Mouse (Mus musculus) retina, embryonic 14.5 days (tissue): ENCODE results near the gene Hoxb4.

Experiments used
- DNase-seq: peaks from one replicate; pipeline ENCODE4 v3.0.0-alpha.2; 2015; ENCODE audit warnings: low spot score

The Hoxb4 gene

DNA sequence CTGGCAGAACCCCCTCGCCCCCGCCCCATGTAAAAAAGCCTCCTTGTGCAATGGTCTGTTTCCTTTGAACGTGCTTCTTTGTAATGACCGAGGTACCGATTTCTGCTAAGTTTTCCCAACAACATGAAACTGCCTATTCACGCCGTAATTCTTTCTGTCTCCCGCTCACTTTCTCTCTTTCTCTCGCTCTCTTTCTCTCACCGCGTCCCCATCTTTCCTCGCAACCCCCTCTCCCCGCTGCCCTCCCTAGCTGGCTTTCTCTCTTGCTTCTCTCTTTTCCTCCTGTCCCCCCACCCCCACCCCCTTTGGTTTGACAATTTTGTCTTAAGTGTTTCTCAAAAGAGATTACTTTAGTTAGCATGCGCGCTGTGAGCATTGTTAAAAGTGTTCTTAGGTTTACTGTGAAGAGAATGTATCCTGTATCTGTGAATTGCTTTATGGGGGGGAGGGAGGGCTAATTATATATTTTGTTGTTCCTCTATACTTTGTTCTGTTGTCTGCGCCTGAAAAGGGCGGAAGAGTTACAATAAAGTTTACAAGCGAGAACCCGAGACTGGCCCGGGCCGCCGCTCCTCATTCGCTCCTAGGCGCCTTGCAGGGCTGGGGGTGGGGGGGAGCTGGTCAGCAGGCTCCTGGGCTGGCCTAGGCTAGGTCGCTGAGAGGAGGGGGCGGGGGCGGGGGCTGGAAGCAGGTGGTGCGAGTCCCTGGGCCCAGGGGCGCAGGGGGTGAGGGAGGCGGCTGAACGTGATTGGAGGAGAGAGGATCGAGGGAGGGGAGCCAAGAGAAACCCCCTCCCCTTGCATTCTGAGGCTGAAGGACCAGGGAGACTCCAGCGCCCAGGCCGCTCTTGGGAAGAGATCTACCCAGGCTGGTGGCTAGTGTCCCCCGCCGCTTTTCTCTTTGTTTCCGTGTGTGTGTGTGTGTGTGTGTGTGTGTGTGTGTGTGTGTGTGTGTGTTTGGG lies 33.0 kb upstream of the Hoxb4 start:
- DNase-seq = no peak

- DNase-seq = no peak
These were observed 32.0 kb upstream of the Hoxb4 start, which contains the start of gene Hoxb7 for GRCm38 (mm10) chr11:96285771-96286738. Gene Hoxb7, plus strand, starts transcription at chr11:96286623.

DNA sequence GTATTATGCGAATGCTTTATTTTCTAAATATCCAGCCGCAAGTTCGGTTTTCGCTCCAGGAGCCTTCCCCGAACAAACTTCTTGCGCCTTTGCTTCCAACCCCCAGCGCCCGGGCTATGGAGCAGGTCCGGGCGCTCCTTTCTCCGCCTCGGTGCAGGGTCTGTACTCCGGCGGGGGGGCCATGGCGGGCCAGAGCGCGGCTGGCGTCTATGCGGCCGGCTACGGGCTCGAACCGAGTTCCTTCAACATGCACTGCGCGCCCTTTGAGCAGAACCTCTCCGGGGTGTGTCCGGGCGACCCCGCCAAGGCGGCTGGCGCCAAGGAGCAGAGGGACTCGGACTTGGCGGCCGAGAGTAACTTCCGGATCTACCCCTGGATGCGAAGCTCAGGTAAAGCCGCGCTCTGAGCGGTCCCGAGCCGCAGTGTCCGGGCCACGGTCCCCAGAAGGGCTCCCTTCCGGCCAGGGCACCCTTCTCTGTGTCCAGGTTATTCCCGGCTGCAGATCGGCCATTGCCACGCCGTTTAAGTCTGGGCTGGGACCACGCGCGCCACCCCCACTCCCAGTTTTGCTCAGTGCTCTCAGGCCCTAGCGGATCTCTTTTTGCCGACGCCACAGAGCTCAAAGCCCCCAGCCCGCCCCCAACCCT lies 31.2 kb upstream of the Hoxb4 start:
- DNase-seq = no peak

GRCm38 (mm10) chr11:96287411-96287810 lies 30.7 kb upstream of the Hoxb4 start:
- DNase-seq = no peak

DNA sequence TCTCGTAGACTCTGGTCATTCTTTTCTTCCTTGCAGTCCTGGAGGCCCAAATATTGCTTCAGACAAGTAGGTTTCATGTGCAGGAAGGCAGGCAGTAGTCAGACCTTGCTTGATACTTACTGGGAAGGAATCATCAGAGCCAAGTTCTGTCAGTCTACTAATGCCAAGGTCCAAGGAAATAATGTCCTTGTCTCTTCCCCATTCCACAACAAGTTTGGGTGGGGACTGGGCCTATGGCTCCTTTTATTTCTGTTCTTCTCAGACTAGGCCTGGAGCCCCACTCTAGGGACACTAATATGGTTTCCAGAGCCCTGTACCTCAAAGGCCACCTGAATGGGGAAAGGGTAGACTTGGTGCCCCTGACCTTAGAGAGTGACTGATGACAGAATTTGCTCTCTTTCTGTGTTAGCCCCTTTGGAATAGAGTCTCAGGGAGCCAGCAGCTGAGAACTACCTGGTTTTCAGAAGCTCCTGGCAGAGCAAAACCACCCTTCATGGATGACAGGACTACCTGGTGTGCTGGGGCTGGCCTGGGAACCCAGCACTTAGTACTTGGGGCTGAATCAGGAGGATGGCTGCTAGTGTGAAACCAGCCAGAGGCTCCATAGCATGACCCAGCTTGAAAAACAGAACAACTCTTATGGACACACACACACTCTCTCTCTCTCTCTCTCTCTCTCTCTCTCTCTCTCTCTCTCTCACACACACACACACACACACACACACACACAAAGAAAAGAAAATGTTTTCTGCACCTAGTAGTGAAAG lies 29.4 kb upstream of the Hoxb4 start:
- no peak for DNase-seq

DNA sequence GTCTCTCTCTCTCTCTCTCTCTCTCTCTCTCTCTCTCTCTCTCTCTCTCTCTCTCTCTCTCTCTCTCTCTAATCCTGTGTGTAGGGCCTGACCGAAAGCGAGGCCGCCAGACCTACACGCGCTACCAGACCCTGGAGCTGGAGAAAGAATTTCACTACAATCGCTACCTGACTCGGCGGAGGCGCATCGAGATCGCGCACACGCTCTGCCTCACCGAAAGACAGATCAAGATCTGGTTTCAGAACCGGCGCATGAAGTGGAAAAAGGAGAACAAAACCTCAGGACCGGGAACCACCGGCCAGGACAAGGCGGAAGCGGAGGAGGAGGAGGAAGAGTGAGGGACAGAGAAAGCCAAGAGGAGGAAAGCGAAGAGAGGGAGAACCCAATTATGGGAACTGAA lies 28.8 kb upstream of the Hoxb4 start:
- DNase-seq = no peak

GRCm38 (mm10) chr11:96289837-96290236 lies 28.2 kb upstream of the Hoxb4 start:
- DNase-seq = no peak

DNA sequence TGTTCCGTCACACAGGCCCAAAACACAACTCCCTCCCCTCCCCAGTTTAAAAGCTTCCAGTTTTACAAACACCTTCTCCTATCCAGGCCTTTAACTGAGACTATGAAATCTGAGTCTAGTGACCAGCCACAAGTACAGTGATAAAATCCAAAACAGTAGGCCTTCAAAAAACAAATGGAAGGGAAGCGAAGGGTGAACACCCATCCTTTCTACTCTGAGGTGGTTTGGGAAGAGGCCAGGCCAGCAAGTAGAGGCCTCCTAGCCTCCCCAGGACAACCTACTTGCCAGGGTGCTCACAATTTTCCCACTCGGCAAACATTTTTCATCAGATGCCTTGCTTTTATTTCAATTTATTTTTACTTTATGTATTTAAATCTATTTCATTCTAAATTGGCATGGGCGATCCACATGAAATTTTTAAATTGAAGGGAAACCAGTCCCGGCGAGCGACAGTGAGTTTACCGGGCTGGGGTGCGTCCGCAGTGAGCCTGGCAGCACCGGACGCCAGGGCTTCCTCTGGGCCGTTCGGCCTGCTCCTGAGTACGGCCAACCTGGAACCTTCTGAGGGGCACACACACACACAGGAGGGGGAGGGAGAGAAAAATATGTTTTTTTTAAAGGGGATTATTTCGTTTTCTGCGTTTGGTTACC lies 27.2 kb upstream of the Hoxb4 start:
- no peak for DNase-seq

DNA sequence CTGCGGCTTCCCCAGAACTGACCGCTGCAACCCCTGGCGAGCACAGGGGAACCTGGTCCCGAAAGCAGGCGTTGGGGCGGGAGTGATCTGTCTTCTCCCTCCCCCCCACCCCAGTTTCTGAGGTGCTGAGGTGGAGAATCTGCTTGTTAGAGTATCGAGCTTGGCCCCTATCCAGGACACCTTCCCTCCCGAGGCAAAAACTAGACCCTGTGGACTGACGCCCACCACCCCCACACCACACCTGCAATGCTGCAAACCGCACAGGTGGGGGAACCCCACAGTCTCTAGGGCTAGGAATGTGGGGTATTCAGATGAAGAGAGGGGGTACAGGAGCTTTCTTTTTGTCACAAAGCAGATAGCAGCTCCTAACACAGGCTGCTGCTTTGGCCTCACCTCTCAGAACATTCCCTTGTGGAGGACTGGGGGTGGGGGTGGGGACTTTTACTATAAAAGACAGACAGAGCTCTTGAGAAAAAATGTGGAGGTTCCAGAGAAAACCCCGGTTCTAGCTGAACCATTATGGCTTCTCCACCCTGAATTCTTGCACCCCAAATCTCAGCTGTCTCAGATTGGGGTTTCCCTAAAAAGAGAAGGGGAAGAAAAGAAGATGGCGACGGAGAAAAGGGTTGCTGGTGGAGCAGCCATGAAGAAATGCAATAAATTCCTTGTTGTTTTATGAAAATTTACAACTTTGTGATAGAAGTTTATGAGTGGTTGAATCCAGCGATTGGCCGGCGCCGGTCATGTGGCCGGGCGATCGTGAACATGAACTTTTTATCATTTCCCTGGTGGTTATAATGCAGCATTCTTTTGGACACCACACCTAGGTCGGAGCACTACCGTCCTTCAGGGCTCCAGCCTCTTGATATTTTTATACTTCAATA lies 26.1 kb upstream of the Hoxb4 start, which contains the start of gene Hoxb6:
Gene Hoxb6, plus strand, starts transcription at position 796 of the 884 bp plus-strand sequence.
- no peak for DNase-seq

DNA sequence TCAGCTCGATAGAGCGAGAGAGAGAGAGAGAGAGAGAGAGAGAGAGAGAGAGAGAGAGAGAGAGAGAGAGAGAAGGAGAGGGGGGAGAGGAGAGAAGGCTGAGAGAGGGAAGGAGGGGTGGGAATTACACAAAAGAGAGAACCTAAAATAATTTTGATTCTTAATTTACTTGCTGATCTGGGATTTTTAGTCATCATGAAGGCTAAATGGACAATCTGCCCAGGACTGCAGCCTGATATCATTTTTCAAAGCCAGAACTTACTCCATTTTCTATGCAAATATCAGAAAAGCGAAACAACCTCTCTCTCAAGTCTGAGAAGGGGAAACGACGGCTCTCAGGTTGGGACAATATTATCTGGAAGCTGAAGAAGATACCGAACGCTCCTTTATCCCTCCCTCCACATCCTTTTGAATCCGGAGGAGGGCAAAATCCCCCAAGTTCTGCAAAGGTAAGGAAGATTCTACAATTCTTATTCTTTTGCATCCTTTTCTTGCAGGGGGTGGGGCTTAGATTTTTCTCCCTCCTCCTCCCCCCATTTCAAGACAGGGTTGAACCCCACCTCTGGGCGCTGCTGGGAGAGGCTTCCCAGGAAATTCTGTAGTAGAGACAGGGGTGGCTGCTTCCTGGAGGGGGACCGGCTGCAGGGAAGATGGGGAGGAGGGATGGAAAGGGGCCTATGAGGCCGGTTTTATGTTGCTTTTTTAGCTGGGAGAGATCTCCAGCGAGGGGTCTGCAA lies 25.3 kb upstream of the Hoxb4 start:
- no peak for DNase-seq

DNA sequence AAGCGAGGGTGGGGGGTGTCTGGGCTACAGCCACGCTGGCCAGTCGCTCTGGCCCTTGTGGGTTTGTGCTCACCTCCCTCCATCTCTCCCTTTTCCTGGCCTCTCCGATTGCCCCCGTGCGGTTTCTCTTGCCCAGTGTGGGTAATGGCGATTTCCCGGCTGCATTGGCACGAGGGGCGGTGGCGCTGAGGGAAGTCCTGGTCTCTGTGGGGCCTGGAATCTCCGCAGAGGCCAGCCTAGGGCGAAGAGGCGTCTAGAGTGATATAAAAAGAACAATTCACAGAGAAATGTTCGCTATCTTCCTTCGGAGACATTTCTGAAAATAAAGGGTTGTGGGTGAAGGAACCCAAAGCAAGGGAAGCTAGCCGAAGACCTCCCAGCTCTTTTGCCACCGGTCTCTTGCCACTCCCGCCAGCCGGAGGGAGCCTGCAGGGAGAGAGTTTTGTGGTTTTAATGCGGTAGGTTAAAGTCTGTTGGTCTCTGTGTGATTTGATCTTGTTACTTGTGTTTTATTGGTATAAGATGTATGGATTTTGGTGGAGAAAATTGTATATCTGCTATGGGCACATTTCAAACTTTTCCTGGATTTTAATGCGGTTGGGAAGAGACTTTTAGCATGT lies 24.7 kb upstream of the Hoxb4 start:
- DNase-seq = no peak

- peak; percentile 87 for DNase-seq
These were observed 23.6 kb upstream of the Hoxb4 start for GRCm38 (mm10) chr11:96294245-96295091.

DNA sequence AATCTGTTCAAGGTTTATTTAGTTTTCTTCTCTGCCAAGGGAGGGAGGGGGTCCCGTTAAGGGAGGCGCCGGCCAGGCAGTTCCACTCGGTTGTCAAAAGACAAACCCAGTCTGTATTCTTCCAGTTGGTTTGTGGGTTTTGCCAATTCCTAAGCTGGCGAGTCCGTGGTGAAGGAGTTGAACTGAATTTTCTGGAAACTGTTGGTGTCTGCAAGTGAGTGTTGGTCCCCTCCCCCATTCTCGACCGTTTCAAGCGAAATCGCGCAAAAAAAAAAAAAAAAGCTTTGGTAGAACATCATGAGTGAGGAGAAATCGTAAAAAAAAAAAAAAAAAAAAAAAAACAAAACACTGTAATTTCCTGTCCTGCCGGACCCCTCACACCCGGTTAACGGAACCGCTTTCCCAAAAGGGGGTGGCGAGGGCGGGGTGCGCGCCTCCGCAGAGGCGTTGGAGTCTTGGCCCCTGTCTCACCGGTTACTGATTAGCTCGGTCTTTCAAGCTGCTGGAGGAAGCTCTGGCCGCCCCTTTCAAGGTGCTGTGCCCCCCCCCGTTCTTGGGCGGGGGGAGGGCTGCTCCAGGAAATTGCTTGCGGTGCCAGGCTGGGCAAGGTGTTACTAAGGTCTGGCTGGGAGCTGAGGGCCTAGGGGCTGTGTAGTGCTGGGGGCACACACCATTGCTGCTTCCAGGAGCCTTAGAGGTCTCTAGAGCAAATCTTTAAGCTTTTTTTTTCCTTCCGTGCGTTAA lies 22.8 kb upstream of the Hoxb4 start:
- no peak for DNase-seq

DNA sequence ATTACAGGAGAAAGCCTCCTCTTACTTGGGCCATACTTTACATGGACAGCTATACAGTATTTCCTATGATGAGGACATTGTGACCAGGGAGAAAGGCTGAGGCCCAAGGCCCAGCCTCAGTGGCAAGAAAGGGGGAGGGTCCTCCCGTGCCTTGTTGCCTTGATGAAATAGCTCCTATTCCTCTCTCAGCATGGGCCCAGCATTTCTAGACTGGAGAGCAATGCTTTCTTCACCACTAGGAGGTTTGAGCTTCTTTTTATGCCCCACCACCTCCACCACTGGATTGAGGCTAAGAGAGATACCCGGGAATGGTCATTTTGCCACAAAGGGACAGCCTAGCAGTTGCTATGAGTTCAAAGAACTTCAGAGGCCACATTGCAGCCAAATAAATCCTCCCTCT lies 21.1 kb upstream of the Hoxb4 start:
- DNase-seq = no peak

DNA sequence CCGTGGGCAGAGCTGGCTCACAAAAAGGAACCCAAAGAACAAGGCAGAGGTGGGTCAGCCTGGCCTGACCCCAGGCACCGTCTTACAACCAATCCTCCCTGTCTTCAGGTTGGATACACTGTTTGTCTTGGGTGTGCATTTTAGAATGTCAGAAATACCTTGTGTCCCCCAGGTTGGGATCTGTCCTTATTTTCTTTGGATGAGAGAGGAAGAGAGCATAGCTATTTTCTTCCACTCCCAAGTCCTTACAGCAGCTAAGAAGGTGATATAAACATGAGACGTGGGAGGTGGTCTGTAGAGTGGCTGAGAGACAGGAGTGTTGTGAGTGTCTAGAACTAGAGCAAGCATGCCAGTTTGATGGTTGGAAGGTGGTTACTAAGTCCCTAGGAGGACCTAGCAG lies 20.6 kb upstream of the Hoxb4 start:
- no peak for DNase-seq

DNA sequence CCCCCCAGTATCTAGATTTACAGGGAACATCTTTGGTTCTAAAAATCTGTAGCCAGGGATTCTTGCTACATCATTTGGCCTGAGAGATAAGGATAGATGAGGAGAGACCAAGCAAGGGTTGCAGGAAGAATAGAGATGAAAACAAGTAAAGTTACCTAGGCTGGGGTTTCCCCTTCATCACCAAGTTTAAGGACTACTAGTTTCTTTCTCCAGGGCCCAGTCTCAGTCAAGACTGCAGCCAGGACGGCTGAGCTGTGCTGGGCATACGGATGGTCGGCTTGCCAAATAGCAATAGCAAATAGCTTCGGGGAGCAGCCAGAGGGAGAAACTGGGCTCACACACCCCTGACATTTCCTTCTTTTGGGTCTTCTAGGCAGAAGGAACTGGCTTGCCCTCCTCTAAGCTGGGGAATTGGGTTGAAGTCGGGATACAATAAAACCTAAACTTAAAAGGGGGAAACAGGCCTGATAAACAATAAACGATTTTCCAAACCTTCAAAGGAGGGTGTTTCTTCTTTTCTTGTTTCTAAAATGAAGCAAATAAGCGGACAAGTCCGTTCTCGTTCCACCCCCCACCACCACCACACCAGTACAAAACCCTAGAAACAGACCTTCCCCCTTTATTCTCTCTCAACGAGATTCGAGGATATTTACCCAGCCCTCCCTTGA lies 20.0 kb upstream of the Hoxb4 start:
- no peak for DNase-seq
